Mouse (Mus musculus) liver, adult 2 months (tissue): ENCODE results near the gene Srxn1.

Experiments
- CTCF ChIP-seq: fragments of 200-500 bp; IDR thresholded peaks from 2 replicates; pipeline ENCODE4 v1.5.1; 2011; ENCODE audit warnings: low read depth, low read length, control low read depth
- POLR2A ChIP-seq: fragments of 200-500 bp; IDR thresholded peaks from 2 replicates; pipeline ENCODE4 v1.6.1; 2011; ENCODE audit warnings: low read length, control low read depth; ENCODE audit not compliant: insufficient read depth; ENCODE audit errors: extremely low read depth

DNA sequence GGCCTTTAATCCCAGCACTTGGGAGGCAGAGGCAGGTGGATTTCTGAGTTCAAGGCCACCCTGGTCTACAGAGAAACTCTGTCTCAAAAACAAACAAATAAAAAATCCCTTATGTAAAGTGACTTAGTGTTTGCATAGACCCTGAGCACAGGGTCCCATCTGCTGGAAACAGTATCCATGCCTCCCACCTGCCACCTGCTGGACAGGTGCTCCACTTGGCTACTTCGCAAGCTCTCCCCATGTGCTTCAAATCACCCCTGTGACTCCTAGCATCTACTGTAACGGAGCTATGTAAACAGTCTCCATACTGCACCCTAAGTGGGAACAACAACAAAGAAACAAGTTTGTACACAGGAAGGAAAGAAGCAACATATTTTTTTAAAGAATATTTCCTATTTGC is 23.3 kb downstream of the Srxn1 start:
- TF ChIP-seq CTCF, result no peak
- no peak for TF ChIP-seq POLR2A
